Mouse (Mus musculus) stomach, embryonic 16.5 days (tissue): ENCODE results near the gene Slc22a15. TPM values are rescaled to one million over a fixed set of nuclear protein-coding genes. Genes with fewer than 3 reads are reported as not detected.

Source experiments
- ATAC-seq: fragments of 200-750 bp; cut with Nextera tagmentation; 2 replicates; pipeline ENCODE4 v1.8.0; 2017; ENCODE audit warnings: moderate number of reproducible peaks, moderate TSS enrichment; ENCODE audit not compliant: insufficient read depth, low FRiP score
- H3K27ac ChIP-seq: fragments of 300-500 bp; sonication (generic); 2 replicates; pipeline ENCODE4 v1.5.1; 2014; ENCODE audit warnings: low read length
- H3K27me3 ChIP-seq: fragments of 300-500 bp; sonication (generic); 2 replicates; pipeline ENCODE4 v1.6.1; 2014; ENCODE audit warnings: low read length, control low read depth, mixed read lengths; ENCODE audit not compliant: control insufficient read depth, insufficient read depth
- H3K36me3 ChIP-seq: fragments of 300-500 bp; sonication (generic); 2 replicates; pipeline ENCODE4 v1.6.1; 2014; ENCODE audit warnings: low read length; ENCODE audit not compliant: control insufficient read depth, insufficient read depth
- H3K4me1 ChIP-seq: fragments of 300-500 bp; sonication (generic); 2 replicates; pipeline ENCODE4 v1.6.1; 2014; ENCODE audit warnings: low read length, control low read depth, mixed read lengths; ENCODE audit not compliant: control insufficient read depth, insufficient read depth
- H3K4me2 ChIP-seq: fragments of 300-500 bp; sonication (generic); 2 replicates; pipeline ENCODE4 v1.6.1; 2014; ENCODE audit warnings: low read depth, low read length, mixed read lengths
- H3K4me3 ChIP-seq: fragments of 300-500 bp; sonication (generic); replicated peaks from 2 replicates; pipeline ENCODE4 v1.5.1; 2014; ENCODE audit warnings: mild to moderate bottlenecking, low read length
- H3K9ac ChIP-seq: fragments of 300-500 bp; sonication (generic); 2 replicates; pipeline ENCODE4 v1.6.1; 2014; ENCODE audit warnings: low read length
- H3K9me3 ChIP-seq: fragments of 300-500 bp; sonication (generic); replicated peaks from 2 replicates; pipeline ENCODE4 v1.6.1; 2016; ENCODE audit warnings: low read length, control low read depth; ENCODE audit not compliant: control insufficient read depth
- WGBS: fragments of 180-500 bp; shearing (Covaris S2); extraction: QIAGEN DNeasy Blood & Tissue Kit; methylation state at CpG from one replicate; pipeline ENCODE4 v1.1.7; 2014; 5-methylcytosine and 5-hydroxymethylcytosine counted together
- polyA plus RNA-seq: library from polyadenylated mRNA; unstranded; fragments of >200 nt; fragmentation: Nextera tagmentation; extraction: Ambion mirVana; gene quantifications from 2 replicates; pipeline ENCODE4 v1.2.1, GENCODE M21; 2015

Slc22a15 gene
- polyA plus RNA-seq, 1 experiment from 2014 or later: 4.5 TPM

- no peak for ATAC-seq
- WGBS: 57% methylated on average over 2 of the region's 2 CpGs
- no peak overlapping the region for H3K4me3 ChIP-seq
- H3K9me3 ChIP-seq: no peaks in the 10 kb centered on the region
- H3K36me3 ChIP-seq: no peaks in the 10 kb centered on the region; the same call in 1 of the 2 replicates
- no peak overlapping the region for H3K4me2 ChIP-seq
- peak overlapping the region; percentile 60; the same call in 1 of the 2 replicates for H3K27ac ChIP-seq
- H3K27me3 ChIP-seq: no peaks in the 10 kb centered on the region
- peaks cover 2% of the 10 kb centered on the region; the same call in 1 of the 2 replicates for H3K4me1 ChIP-seq
- H3K9ac ChIP-seq: 0 out of 2 replicates have a peak overlapping the region, but pooled peaks have one; percentile 14
Observed at GRCm38 (mm10) chr3:101907049-101907448, 17.2 kb downstream of the Slc22a15 start.

DNA sequence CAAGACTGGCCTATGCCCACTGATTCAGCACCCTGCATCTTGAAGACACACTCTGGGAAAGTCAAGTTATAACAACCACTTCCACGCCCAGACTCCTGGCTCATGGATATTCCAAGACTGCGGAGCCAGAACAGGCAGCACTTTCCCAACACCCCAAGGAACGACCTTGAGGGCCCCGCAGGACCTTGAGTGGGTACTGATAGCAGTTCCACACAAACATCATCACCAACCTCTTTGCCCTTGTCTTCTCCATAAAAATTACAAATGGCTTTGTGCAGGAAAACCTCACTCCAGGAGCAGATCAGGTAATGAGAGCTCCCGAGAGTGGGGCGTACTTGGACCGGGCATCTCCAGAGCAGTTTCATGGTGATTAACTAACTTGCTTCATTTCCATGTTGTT, 19.5 kb downstream of the Slc22a15 start:
- H3K27me3 ChIP-seq: no peaks in the 10 kb centered on the region
- no peak overlapping the region for H3K4me2 ChIP-seq
- ATAC-seq: no peak
- H3K4me1 ChIP-seq: peaks cover 8% of the 10 kb centered on the region; the same call in 1 of the 2 replicates
- no peak overlapping the region for H3K9ac ChIP-seq
- no peak overlapping the region for H3K27ac ChIP-seq
- H3K4me3 ChIP-seq: no peak overlapping the region
- H3K36me3 ChIP-seq: no peaks in the 10 kb centered on the region; the same call in 1 of the 2 replicates
- H3K9me3 ChIP-seq: no peaks in the 10 kb centered on the region
- 80% methylated on average over 7 of the region's 7 CpGs for WGBS

DNA sequence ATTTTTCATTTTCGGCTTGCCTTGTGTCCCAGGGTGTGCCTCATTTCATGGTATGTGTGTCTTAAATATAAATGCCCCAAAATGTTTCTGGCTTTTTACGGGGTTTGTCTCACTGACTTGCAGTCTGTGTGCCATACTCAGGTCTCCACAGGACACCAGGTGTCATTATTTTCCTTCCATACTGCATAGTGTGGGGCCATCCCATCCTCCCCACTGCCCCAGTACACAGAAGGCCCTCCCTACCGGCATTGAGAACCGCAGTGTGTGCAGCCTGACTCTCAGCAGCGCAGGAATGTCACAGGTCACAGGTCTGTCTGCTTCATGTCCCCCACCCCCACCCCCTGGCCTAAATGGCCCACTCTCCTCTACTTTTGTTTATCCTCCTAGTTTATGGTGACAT, 21.2 kb downstream of the Slc22a15 start:
- no peak overlapping the region for H3K9ac ChIP-seq
- no peak overlapping the region for H3K4me3 ChIP-seq
- no peak overlapping the region for H3K4me2 ChIP-seq
- H3K27ac ChIP-seq: no peak overlapping the region
- peaks cover 8% of the 10 kb centered on the region; the same call in 1 of the 2 replicates for H3K4me1 ChIP-seq
- WGBS: 62% methylated on average over 5 of the region's 5 CpGs
- no peaks in the 10 kb centered on the region for H3K27me3 ChIP-seq
- no peaks in the 10 kb centered on the region for H3K36me3 ChIP-seq
- H3K9me3 ChIP-seq: no peaks in the 10 kb centered on the region
- no peak for ATAC-seq

GRCm38 (mm10) chr3:101902344-101902743, 21.9 kb downstream of the Slc22a15 start:
- Histone ChIP-seq H3K36me3 (no peaks in the 10 kb centered on the region), H3K9ac (no peak overlapping the region), H3K9me3 (no peaks in the 10 kb centered on the region), H3K27ac (no peak overlapping the region), H3K27me3 (no peaks in the 10 kb centered on the region), H3K4me2 (no peak overlapping the region), H3K4me1 (peaks cover 8% of the 10 kb centered on the region; the same call in 1 of the 2 replicates), H3K4me3 (no peak overlapping the region)
- 0 out of 2 replicates have a peak, but pooled peaks have one; percentile 40 for ATAC-seq
- WGBS: 41% methylated on average over 7 of the region's 7 CpGs

GRCm38 (mm10) chr3:101897377-101897974, 26.8 kb downstream of the Slc22a15 start:
- ATAC-seq: no peak
- Histone ChIP-seq H3K9ac (no peak overlapping the region), H3K9me3 (no peaks in the 10 kb centered on the region), H3K4me2 (no peak overlapping the region), H3K27ac (no peak overlapping the region), H3K4me1 (peaks cover 8% of the 10 kb centered on the region; the same call in 1 of the 2 replicates), H3K36me3 (no peaks in the 10 kb centered on the region), H3K27me3 (no peaks in the 10 kb centered on the region), H3K4me3 (no peak overlapping the region)
- WGBS: 80% methylated on average over 15 of the region's 15 CpGs

- no peaks in the 10 kb centered on the region for H3K9me3 ChIP-seq
- 25% methylated on average over 9 of the region's 9 CpGs for WGBS
- H3K4me3 ChIP-seq: no peak overlapping the region
- no peak for ATAC-seq
- H3K4me1 ChIP-seq: peaks cover 4% of the 10 kb centered on the region; the same call in 1 of the 2 replicates
- no peak overlapping the region for H3K9ac ChIP-seq
- H3K27me3 ChIP-seq: no peaks in the 10 kb centered on the region
- H3K4me2 ChIP-seq: no peak overlapping the region
- no peaks in the 10 kb centered on the region for H3K36me3 ChIP-seq
- H3K27ac ChIP-seq: no peak overlapping the region
Observed at GRCm38 (mm10) chr3:101896893-101897292, 27.4 kb downstream of the Slc22a15 start.

- no peak for ATAC-seq
- no peak overlapping the region for H3K4me2 ChIP-seq
- H3K36me3 ChIP-seq: no peaks in the 10 kb centered on the region
- WGBS: 79% methylated on average over 7 of the region's 7 CpGs
- no peaks in the 10 kb centered on the region for H3K27me3 ChIP-seq
- no peak overlapping the region for H3K27ac ChIP-seq
- H3K4me1 ChIP-seq: no peaks in the 10 kb centered on the region
- H3K4me3 ChIP-seq: no peak overlapping the region
- no peaks in the 10 kb centered on the region for H3K9me3 ChIP-seq
- H3K9ac ChIP-seq: no peak overlapping the region
Observed at GRCm38 (mm10) chr3:101895376-101895910, 28.8 kb downstream of the Slc22a15 start.

DNA sequence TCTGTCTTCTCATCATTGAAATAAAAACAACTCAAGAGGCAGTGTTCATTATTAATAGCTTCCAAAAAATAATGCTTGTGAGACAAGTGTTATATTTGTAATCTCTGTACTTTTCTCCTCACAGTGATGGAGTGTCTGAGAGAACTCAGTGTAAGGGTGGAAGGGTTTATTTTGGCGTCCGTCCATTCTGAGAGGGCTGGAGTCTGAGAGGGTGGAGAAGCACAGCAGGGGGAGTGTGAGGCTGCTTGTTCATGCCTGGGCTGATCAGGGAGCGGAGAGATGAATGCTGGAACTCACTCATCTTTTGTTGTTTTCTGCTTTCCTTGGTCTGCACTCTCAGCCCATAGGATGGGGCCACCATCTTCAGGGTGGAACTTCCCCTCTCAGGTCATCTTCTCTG, 38.7 kb downstream of the Slc22a15 start:
- Histone ChIP-seq H3K9me3 (no peaks in the 10 kb centered on the region), H3K4me3 (no peak overlapping the region), H3K36me3 (no peaks in the 10 kb centered on the region), H3K27ac (peak overlapping the region; percentile 42; the same call in 1 of the 2 replicates), H3K27me3 (no peaks in the 10 kb centered on the region), H3K4me1 (peaks cover 10% of the 10 kb centered on the region), H3K9ac (no peak overlapping the region), H3K4me2 (no peak overlapping the region)
- peak; percentile 84 for ATAC-seq
- WGBS: 41% methylated on average over 3 of the region's 3 CpGs

DNA sequence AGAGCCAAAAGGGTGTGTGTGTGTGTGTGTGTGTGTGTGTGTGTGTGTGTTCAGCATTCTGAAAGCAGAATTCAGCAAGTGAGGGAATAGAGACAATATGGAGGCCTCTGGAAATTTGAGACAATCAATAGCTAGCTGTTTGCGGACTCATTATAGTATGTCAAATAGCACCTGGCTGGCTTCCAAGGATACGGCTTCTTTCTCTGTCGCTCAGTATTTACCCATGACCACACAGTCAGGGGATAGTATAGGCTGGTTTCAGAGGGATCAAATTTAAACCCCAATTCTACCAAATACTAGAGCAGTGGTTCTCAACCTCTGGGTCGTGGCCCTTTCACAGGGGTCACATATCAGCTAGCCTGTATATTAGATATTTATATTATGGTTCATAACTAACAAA, 39.2 kb downstream of the Slc22a15 start:
- no peak overlapping the region for H3K9ac ChIP-seq
- 37% methylated on average over 4 of the region's 4 CpGs for WGBS
- H3K4me1 ChIP-seq: peaks cover 10% of the 10 kb centered on the region
- peak overlapping the region; percentile 11; the same call in 1 of the 2 replicates for H3K27ac ChIP-seq
- no peak overlapping the region for H3K4me2 ChIP-seq
- H3K36me3 ChIP-seq: no peaks in the 10 kb centered on the region
- H3K9me3 ChIP-seq: no peaks in the 10 kb centered on the region
- no peaks in the 10 kb centered on the region for H3K27me3 ChIP-seq
- no peak for ATAC-seq
- H3K4me3 ChIP-seq: no peak overlapping the region
